Mouse (Mus musculus) gastrocnemius, adult 2 months (tissue): ENCODE data around the gene Cd44. TPM values are rescaled to one million over a fixed set of nuclear protein-coding genes. Genes with fewer than 3 reads are reported as not detected.
A peak's percentile ranks its signal among the peaks of the same experiment; 100 is the strongest.

Source experiments
- DNase-seq: peaks from one replicate; pipeline ENCODE4 v3.0.0; 2022
- H3K27ac ChIP-seq: fragments of 200-600 bp; 2 replicates; pipeline ENCODE4 v1.8.1; 2022; ENCODE audit warnings: mild to moderate bottlenecking
- H3K4me3 ChIP-seq: fragments of 200-600 bp; 2 replicates; pipeline ENCODE4 v1.8.1; 2022; ENCODE audit warnings: mild to moderate bottlenecking, moderate library complexity
- CTCF ChIP-seq: fragments of 200-600 bp; IDR thresholded peaks from 2 replicates; pipeline ENCODE4 v1.8.1; 2022; ENCODE audit warnings: antibody characterized with exemption, mild to moderate bottlenecking, moderate library complexity
- intact Hi-C: fragments of 180-260 bp; cut with DNase I; formaldehyde crosslinking; loops from one replicate; pipeline ENCODE4 v1.15.1; 2025
- total RNA-seq, 2 experiments: library from RNA; stranded (reverse); gene quantifications; 2 replicates each; pipeline ENCODE4 v1.2.3; 2021

Gene Cd44
- total RNA-seq, 2 experiments from 2014 or later = 4.1 to 6.1 TPM

DNA sequence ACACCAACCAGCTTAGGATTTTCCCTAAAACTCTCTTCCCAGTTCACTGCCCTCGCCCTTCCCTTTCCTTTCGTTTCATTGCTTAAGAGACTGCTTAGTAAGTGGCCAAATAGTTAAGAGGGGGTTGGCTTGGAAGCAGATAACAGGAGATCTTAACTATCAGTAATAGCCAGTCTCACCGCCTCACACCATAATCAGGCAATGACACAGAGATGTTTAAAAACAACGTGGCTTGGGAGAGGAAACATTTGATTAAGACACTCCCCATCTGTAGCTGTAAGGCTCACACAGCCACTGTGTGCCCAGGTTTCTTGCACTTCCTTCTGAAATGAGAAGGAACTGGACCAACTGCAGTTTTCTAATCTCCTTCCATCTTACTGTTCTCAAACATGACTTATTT is 115.8 kb downstream of the Cd44 start:
- no peak for DNase-seq
- no peak for TF ChIP-seq CTCF
- intact Hi-C loops = no loop called here
- no peak overlapping the region for H3K4me3 ChIP-seq
- H3K27ac ChIP-seq = no peak overlapping the region

DNA sequence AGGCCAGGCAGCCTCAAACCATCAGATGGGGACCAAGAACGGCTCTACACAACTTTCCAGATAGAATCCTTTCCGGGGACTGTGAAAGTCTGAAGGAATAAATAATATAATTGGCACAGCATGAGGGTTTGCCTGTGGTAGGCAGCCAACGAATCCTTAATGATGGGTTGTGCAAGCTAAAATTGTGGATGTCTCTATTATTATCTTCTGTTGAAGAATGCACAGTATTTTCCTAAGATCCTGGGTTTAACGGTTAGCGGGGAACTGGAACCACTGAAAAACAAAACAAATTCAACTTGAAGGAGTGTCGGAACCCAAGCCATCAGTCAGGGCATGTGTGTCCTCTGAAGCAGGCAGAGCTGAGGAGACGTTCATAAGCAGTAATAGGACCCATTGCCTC is 118.7 kb downstream of the Cd44 start:
- TF ChIP-seq CTCF = no peak
- H3K27ac ChIP-seq = no peak overlapping the region
- no peak overlapping the region for H3K4me3 ChIP-seq
- intact Hi-C loops = no loop called here
- no peak for DNase-seq

DNA sequence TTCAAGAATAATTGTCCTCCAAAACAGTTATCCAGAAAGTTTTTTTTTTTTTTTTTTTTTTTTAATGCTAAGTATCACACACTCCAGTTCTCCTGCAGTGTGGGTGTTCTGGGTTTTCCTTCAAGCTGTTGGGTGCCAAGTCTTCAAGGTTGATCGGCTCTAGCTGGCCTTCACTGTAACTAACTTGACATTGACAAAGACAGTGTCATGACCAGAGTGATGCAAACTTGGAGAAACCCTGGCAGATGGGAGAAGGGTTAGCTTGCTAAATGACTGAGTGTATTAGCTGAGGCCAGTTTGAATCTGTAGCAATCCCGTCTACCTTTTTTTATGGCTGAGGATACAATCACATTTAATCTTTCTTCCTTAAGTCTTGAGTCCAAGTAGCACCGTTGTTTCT is 123.3 kb downstream of the Cd44 start:
- Histone ChIP-seq H3K27ac (no peak overlapping the region), H3K4me3 (no peak overlapping the region)
- intact Hi-C loops = no loop called here
- DNase-seq = no peak
- TF ChIP-seq CTCF = no peak

DNA sequence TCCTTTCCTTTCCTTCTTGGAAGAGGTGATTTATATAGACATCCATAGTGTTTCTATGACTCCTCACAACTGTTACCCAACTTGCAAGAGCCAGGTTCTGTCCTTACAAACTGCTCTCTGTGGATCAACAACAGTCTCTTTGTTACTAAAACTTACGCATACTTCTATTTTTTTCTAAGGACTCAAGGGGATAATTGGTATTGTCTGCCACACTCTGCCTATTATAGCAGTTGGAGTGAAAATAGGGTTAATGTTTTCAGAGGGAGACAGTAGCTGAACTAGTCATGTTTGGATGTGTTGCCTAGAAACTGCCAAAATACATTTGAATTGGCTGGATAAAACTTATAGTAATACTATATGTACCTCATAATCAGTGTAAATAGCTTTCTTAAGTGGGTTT is 125.9 kb downstream of the Cd44 start:
- TF ChIP-seq CTCF = no peak
- Histone ChIP-seq H3K27ac (no peak overlapping the region), H3K4me3 (no peak overlapping the region)
- intact Hi-C loops = no loop called here
- no peak for DNase-seq

DNA sequence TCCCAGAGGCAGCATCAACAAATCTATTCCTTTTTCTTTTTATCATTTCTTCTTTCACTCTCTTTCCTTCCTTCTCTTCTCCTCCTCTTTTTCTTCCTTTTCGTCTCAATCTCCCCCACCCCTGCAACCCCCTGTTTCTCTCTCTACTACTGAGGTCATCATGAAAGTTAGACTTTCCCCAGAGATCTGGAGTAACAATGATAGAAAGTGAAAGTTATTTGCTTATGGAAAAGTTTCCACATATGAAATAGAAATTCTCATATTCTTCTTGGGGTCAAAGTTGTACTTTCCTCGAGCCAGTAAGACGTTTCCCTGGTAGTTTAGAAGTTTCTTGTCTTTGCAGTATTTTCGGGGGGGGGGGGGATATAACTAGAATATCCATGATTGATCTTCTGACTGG is 126.8 kb downstream of the Cd44 start:
- TF ChIP-seq CTCF = no peak
- intact Hi-C loops = no loop called here
- Histone ChIP-seq H3K4me3 (no peak overlapping the region), H3K27ac (no peak overlapping the region)
- no peak for DNase-seq

DNA sequence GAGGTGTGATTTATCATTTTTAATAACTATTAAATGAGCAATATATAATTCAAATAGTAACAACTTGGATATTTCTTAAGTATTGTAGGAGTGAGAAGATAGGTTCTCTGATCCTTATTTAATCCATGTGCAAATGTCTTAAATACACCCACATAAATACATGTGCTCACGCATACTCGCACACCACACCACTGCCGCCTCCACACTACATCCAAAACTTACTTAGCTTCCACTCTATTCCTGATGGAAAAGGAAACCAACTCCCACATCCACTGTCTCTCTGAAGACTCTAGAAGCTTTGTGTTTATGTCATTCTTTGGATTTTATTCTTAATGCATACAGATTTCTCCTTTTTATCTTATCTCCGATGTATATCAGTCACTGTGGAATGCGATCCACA is 129.2 kb downstream of the Cd44 start:
- no peak for DNase-seq
- H3K4me3 ChIP-seq = no peak overlapping the region
- TF ChIP-seq CTCF = no peak
- intact Hi-C loops = no loop called here
- H3K27ac ChIP-seq = no peak overlapping the region

DNA sequence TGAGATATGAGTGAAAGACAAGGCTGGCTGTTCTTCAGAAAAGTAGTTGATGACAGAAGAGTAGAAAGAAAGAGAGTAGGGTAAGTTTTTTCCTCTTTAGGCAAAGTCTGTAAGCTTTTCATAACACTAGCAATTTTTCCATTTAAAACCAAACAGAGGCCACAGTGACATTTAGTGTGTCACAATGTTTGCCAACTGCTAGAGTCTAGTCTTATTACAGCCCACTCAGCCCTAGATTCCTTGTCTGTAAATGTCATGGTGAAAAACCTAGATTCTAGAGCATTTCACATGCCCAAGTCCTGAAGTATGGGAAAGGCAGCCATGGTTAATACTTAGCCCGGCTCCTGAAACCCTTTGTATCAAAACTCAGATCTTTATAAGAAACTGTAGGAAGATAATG is 130.2 kb downstream of the Cd44 start:
- intact Hi-C loops = no loop called here
- TF ChIP-seq CTCF = no peak
- DNase-seq = no peak
- no peak overlapping the region for H3K4me3 ChIP-seq
- H3K27ac ChIP-seq = no peak overlapping the region

DNA sequence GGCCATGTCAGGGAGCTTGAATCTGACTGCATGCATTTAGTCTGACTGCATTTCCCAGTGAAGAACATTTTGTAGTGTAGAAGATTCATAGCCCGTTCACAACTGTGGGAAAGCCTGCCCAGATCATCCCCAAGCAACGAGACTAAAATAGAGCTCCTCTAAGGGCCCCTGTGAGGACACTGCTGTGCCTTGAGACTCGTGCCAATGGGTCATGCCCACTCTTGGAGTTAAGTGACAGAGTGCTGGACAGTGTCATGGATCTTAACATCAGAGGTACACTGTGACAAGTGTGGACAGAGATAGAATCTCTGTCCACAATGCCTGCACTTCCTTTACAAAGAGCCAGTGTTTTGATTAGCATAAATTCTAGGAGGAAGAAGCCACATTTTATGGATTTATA is 133.2 kb downstream of the Cd44 start:
- intact Hi-C loops = no loop called here
- TF ChIP-seq CTCF = no peak
- Histone ChIP-seq H3K4me3 (no peak overlapping the region), H3K27ac (peak overlapping the region; percentile 8; the same call in 1 of the 2 replicates)
- DNase-seq = peak; percentile 55

DNA sequence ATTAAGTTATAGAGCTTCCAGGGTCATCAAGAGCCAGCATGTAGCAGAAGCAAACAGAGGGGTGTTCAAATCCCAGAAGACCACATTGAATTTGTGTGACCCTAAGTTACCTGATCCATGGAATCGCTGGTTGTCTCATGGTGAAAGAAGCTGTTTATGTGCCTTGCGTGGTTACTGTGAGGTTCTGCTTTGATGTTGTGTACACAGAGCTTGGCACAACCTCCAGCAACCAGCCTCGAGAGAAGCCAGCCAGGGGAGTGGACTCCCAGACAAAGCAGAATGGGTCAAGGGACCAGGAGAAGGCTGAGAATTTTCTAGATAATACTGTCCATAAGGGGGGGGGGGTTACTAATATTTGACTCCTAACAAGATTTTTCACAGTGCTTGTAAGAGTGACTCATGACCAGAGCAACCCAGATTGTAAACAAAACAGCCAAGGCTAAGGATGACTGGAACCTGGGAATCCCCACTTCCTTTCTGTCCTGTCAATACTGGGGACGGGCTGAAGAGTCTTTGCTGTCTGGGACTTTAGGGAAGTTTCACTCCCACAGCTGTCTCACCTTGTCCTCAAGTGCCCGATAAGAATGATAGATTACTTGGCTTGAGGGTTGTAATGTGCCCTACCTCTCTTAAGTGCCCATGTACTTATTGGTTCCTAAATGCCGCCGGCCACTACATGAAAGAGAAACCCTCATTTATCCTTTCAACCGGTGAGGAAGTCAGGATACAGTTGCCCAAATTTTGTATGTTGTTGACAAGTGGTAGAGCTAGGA is 136.7 kb downstream of the Cd44 start:
- no peak for DNase-seq
- TF ChIP-seq CTCF = no peak
- intact Hi-C loops = no loop called here
- Histone ChIP-seq H3K27ac (0 out of 2 replicates have a peak overlapping the region, but pooled peaks have one; percentile 6), H3K4me3 (no peak overlapping the region)

DNA sequence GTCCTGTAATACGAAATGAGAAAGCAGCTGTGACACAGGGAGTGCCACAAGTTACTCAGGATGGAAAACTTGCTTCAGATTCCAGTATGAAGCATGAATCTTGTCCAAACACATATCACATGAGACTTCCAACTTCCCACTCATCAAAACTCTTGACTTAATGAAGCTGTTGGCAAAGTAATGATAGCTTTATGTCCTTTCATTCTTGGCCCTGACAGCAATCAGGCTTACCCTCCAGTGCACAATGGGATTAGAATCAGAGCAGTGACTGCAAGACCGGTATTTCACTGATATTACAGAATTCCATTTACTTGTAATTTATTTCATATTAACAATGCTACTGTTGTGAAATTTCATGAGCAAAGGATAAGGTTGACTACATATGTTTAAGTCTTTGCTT is 137.5 kb downstream of the Cd44 start:
- intact Hi-C loops = no loop called here
- no peak for DNase-seq
- peak overlapping the region; percentile 6; the same call in 1 of the 2 replicates for H3K27ac ChIP-seq
- no peak overlapping the region for H3K4me3 ChIP-seq
- no peak for TF ChIP-seq CTCF

DNA sequence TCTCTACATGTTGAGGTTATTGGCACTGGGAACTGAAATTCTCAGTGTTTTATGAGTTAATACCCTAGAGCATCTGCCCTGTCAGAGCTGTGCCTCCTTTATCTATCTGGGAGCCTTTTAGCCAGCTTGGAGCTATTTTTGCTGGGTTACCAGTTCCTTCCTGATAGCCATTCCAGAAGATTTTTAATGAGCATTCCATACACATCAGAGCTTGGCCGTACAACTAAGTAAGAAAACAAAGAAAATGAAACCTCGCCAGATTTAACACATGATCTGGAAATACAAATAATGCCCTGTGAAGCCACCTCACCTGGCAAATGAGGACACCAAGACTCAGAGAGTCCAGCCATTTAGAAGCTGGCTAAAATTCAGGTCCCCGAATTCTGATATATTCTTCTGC is 138.3 kb downstream of the Cd44 start:
- Histone ChIP-seq H3K4me3 (no peak overlapping the region), H3K27ac (peak overlapping the region; percentile 70)
- no peak for DNase-seq
- intact Hi-C loops = no loop called here
- no peak for TF ChIP-seq CTCF

Other genes starting within 250 kb of the Cd44 start
- under 1 TPM; 0.14 to 0.36 TPM for gene Slc1a2, start 243.0 kb downstream of the Cd44 start, total RNA-seq
- gene Pdhx, start 171.8 kb upstream of the Cd44 start, total RNA-seq = 100 to 1,000 TPM in 1 of 2 experiments, 10 to 100 TPM in 1; 69.0 to 104 TPM
- 10 to 100 TPM; 36.0 to 50.7 TPM for gene Apip, start 172.0 kb upstream of the Cd44 start, total RNA-seq